Mouse (Mus musculus) CD8-positive naive resting alpha-beta T cell, adult 2 months (primary cell): ENCODE measurements at regions not wholly inside any gene's neighbourhood (a gene's known extent, or its start where the extent isn't known, plus 50 kb on each side); places are given as distances from the start of the nearest gene placed in this dataset.

ENCODE experiments used
- DNase-seq, 2 experiments: peaks; one replicate each; pipeline ENCODE4 v3.0.0; 2022; ENCODE audit warnings: low read depth in 2 of 2, low spot score in 2 of 2

- DNase-seq = no peak
Measured at GRCm38 (mm10) chr15:36380461-36381227, 626.9 kb downstream of the Zfp706 start.

- DNase-seq = no peak
Measured at GRCm38 (mm10) chr15:36378640-36379039, 628.9 kb downstream of the Zfp706 start.

- DNase-seq = no peak
Measured at GRCm38 (mm10) chr15:36376551-36376950, 631.0 kb downstream of the Zfp706 start.

GRCm38 (mm10) chr15:36375549-36375885, 632.1 kb downstream of the Zfp706 start:
- DNase-seq = no peak

- DNase-seq = peak; percentile 25 to 40
Measured at GRCm38 (mm10) chr15:36374732-36375548, 632.6 kb downstream of the Zfp706 start.

- no peak for DNase-seq
Measured at GRCm38 (mm10) chr15:36373900-36374611, 633.5 kb downstream of the Zfp706 start.

GRCm38 (mm10) chr15:36373481-36373880, 634.1 kb downstream of the Zfp706 start:
- DNase-seq = no peak

- no peak for DNase-seq
Measured at GRCm38 (mm10) chr15:36371382-36371781, 636.2 kb downstream of the Zfp706 start.

GRCm38 (mm10) chr15:36370906-36371305, 636.7 kb downstream of the Zfp706 start:
- DNase-seq = no peak

GRCm38 (mm10) chr15:36367296-36367695, 640.3 kb downstream of the Zfp706 start:
- DNase-seq = no peak

GRCm38 (mm10) chr15:36364757-36365156, 642.8 kb downstream of the Zfp706 start:
- DNase-seq = no peak

GRCm38 (mm10) chr15:36364062-36364461, 643.5 kb downstream of the Zfp706 start:
- no peak for DNase-seq

- no peak for DNase-seq
Measured at GRCm38 (mm10) chr15:36362911-36363565, 644.5 kb downstream of the Zfp706 start.

- no peak for DNase-seq
Measured at GRCm38 (mm10) chr15:36361522-36362148, 645.9 kb downstream of the Zfp706 start.

- DNase-seq = no peak
Measured at GRCm38 (mm10) chr15:36360694-36361521, 646.7 kb downstream of the Zfp706 start.

GRCm38 (mm10) chr15:36355851-36356250, 651.7 kb downstream of the Zfp706 start:
- DNase-seq = no peak

- DNase-seq = no peak
Measured at GRCm38 (mm10) chr15:36354545-36354944, 653.0 kb downstream of the Zfp706 start.

GRCm38 (mm10) chr15:36353793-36354192, 653.8 kb downstream of the Zfp706 start:
- no peak for DNase-seq

GRCm38 (mm10) chr15:36352929-36353328, 654.6 kb downstream of the Zfp706 start:
- DNase-seq = no peak

- no peak for DNase-seq
Measured at GRCm38 (mm10) chr15:36351693-36352092, 655.9 kb downstream of the Zfp706 start.
